In the genomic region with DNA sequence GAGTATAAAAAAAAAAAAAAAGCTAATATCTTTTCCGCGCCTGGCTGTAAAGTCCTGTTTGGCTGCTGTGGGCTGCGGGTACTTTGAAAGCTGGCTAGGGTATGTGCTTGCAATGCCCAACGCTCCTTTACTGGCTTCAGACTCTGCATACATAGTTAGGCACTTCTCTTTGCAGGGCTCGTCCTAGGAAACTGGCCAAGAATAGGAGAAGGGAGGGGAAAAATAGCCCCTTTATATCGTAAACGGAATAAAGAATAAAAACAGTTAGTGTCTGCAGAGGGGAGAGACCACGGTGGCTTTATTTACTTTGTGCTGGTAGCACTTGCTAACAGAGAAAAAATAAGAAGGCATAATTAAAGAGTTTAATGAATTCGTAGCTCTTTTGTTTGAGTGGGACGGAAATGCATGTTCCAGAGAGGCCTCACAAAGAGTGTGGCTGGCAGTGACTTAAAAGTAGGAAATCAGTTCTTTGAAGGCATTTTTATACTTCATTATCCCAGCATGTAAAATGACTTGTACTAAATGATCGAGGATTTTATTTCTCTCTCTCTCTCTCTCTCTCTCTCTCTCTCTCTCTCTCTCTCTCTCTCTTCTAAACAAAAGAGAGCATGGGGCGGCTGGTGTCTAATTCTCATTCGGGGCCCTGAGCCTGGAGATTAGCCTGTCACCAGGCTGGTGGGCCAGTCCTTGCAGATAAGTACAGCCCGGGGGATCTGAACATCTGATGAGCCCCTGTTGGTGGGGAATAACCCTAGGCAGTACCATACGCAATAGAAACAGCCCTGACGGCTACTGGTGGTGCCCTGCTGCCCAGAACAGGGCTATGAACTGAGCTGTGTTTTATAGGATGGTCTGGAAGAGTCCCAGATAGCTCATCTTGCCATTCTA, we compare ENCODE assay signal across 11 mouse cellular contexts.
A peak's percentile ranks its signal among the peaks of the same experiment; 100 is the strongest.
DNase-seq lines count a peak whose midpoint lies in the region; ATAC-seq lines count a peak whose summit lies in the region.
"Had no signal": no experiment of that assay in that cellular context is flagged by ENCODE, and none has a peak within 500 bp of the region (broad histone marks: within the 10 kb centered on the region; RNA-seq: fewer than 3 reads in every experiment).

No protein-coding gene starts in this region.

- ATAC-seq in embryonic facial prominence, embryonic 14.5 days (ENCODE audit: low read depth): no peak
- peak; percentile 81 for ATAC-seq in hindbrain, embryonic 16.5 days
- ATAC-seq in midbrain, embryonic 13.5 days: peak; percentile 75
- no peak for ATAC-seq in heart, embryonic 12.5 days (ENCODE audit: insufficient number of reproducible peaks, low FRiP score)
- ATAC-seq: liver, embryonic 12.5 days had no signal

- H3K4me1 ChIP-seq in embryonic facial prominence, embryonic 14.5 days (ENCODE audit: control insufficient read depth, insufficient read depth, low read length): peaks cover 12% of the 10 kb centered on the region; the same call in 1 of the 2 replicates
- H3K4me1 ChIP-seq in hindbrain, embryonic 16.5 days (ENCODE audit: control insufficient read depth, insufficient read depth, low read depth, low read length): peaks cover 12% of the 10 kb centered on the region
- H3K4me1 ChIP-seq in midbrain, embryonic 13.5 days (replicated peaks): peaks cover 57% of the 10 kb centered on the region
- H3K4me1 ChIP-seq in heart, embryonic 12.5 days (replicated peaks): no peaks in the 10 kb centered on the region
- H3K4me1 ChIP-seq: liver, embryonic 12.5 days had no signal

- H3K36me3 ChIP-seq in embryonic facial prominence, embryonic 14.5 days (ENCODE audit: control insufficient read depth, insufficient read depth, low read length): no peaks in the 10 kb centered on the region
- H3K36me3 ChIP-seq in hindbrain, embryonic 16.5 days (ENCODE audit: control insufficient read depth, insufficient read depth, low read length): no peaks in the 10 kb centered on the region
- H3K36me3 ChIP-seq in midbrain, embryonic 13.5 days: no peaks in the 10 kb centered on the region
- no peaks in the 10 kb centered on the region for H3K36me3 ChIP-seq in heart, embryonic 12.5 days
- H3K36me3 ChIP-seq: liver, embryonic 12.5 days had no signal

- H3K9ac ChIP-seq in embryonic facial prominence, embryonic 14.5 days (ENCODE audit: low read depth, low read length): no peak overlapping the region
- H3K9ac ChIP-seq in hindbrain, embryonic 16.5 days (ENCODE audit: low read depth, low read length): no peak overlapping the region; the same call in 1 of the 2 replicates
- H3K9ac ChIP-seq in midbrain, embryonic 13.5 days (replicated peaks): peak overlapping the region; percentile 10; the same call in 1 of the 2 replicates
- no peak overlapping the region for H3K9ac ChIP-seq in heart, embryonic 12.5 days
- H3K9ac ChIP-seq: liver, embryonic 12.5 days had no signal

- no peak overlapping the region for H3K4me3 ChIP-seq in embryonic facial prominence, embryonic 14.5 days (ENCODE audit: low read depth, low read length)
- H3K4me3 ChIP-seq in hindbrain, embryonic 16.5 days (ENCODE audit: low read length): no peak overlapping the region
- no peak overlapping the region for H3K4me3 ChIP-seq in midbrain, embryonic 13.5 days (replicated peaks)
- no peak overlapping the region for H3K4me3 ChIP-seq in heart, embryonic 12.5 days
- H3K4me3 ChIP-seq: liver, embryonic 12.5 days had no signal

- peak; percentile 4 to 37 for DNase-seq in layer of hippocampus, adult 18-20 months (ENCODE audit: low spot score in 2 of 2)
- DNase-seq in layer of hippocampus, adult 9-10 months (ENCODE audit: low spot score): no peak
- DNase-seq in embryonic facial prominence, embryonic 14.5 days (ENCODE audit: low spot score): peak; percentile 72
- DNase-seq in spleen, postnatal 10 days (ENCODE audit: low spot score in 2 of 2): no peak
- no peak for DNase-seq in B cell, adult 2 months
- DNase-seq: cerebellum, adult 8-10 months; gastrocnemius, postnatal 36 days had no signal

- 40% methylated on average over 16 of the region's 16 CpGs for WGBS in embryonic facial prominence, embryonic 14.5 days
- 22% methylated on average over 16 of the region's 16 CpGs for WGBS in hindbrain, embryonic 16.5 days
- WGBS in midbrain, embryonic 13.5 days: 10% methylated on average over 16 of the region's 16 CpGs
- 64% methylated on average over 16 of the region's 16 CpGs for WGBS in heart, embryonic 12.5 days

- peak overlapping the region; percentile 19; the same call in 1 of the 2 replicates for H3K4me2 ChIP-seq in embryonic facial prominence, embryonic 14.5 days (ENCODE audit: low read depth, low read length)
- peak overlapping the region; percentile 35 for H3K4me2 ChIP-seq in hindbrain, embryonic 16.5 days (ENCODE audit: low read length)
- H3K4me2 ChIP-seq in midbrain, embryonic 13.5 days (replicated peaks): peak overlapping the region; percentile 40
- no peak overlapping the region for H3K4me2 ChIP-seq in heart, embryonic 12.5 days
- H3K4me2 ChIP-seq: liver, embryonic 12.5 days had no signal

- no peak overlapping the region for H3K27ac ChIP-seq in embryonic facial prominence, embryonic 14.5 days (replicated peaks; ENCODE audit: low read depth, low read length)
- H3K27ac ChIP-seq in hindbrain, embryonic 16.5 days (ENCODE audit: low read depth, low read length): peak overlapping the region; percentile 35
- H3K27ac ChIP-seq in midbrain, embryonic 13.5 days: peak overlapping the region; percentile 78
- H3K27ac ChIP-seq in heart, embryonic 12.5 days (ENCODE audit: poor library complexity, severe bottlenecking): no peak overlapping the region
- H3K27ac ChIP-seq: liver, embryonic 12.5 days had no signal

- no peaks in the 10 kb centered on the region for H3K9me3 ChIP-seq in embryonic facial prominence, embryonic 14.5 days (ENCODE audit: control insufficient read depth, low read length)
- H3K9me3 ChIP-seq in hindbrain, embryonic 16.5 days (ENCODE audit: control insufficient read depth, low read length): no peaks in the 10 kb centered on the region
- H3K9me3 ChIP-seq in midbrain, embryonic 13.5 days: no peaks in the 10 kb centered on the region
- H3K9me3 ChIP-seq in heart, embryonic 12.5 days (replicated peaks): no peaks in the 10 kb centered on the region
- H3K9me3 ChIP-seq: liver, embryonic 12.5 days had no signal

- H3K27me3 ChIP-seq in embryonic facial prominence, embryonic 14.5 days (replicated peaks; ENCODE audit: control insufficient read depth, insufficient read depth, low read length): no peaks in the 10 kb centered on the region
- no peaks in the 10 kb centered on the region; the same call in none of the 2 replicates for H3K27me3 ChIP-seq in hindbrain, embryonic 16.5 days (replicated peaks; ENCODE audit: control insufficient read depth, insufficient read depth, low read length)
- no peaks in the 10 kb centered on the region for H3K27me3 ChIP-seq in midbrain, embryonic 13.5 days
- no peaks in the 10 kb centered on the region for H3K27me3 ChIP-seq in heart, embryonic 12.5 days (replicated peaks)
- H3K27me3 ChIP-seq: liver, embryonic 12.5 days had no signal

Comparison
In these comparisons a context has a peak if more than half of its experiments do, and no peak if none do; other contexts are left out.
1. DNase-seq: peak in layer of hippocampus, adult 18-20 months (2 of 2) and embryonic facial prominence, embryonic 14.5 days (single experiment); none in layer of hippocampus, adult 9-10 months (single experiment), spleen, postnatal 10 days (0 of 2) and B cell, adult 2 months (0 of 2).
2. ATAC-seq: peak in hindbrain, embryonic 16.5 days (single experiment) and midbrain, embryonic 13.5 days (single experiment); none in embryonic facial prominence, embryonic 14.5 days (single experiment) and heart, embryonic 12.5 days (single experiment).
3. H3K27ac ChIP-seq: peak in hindbrain, embryonic 16.5 days (single experiment) and midbrain, embryonic 13.5 days (single experiment); none in embryonic facial prominence, embryonic 14.5 days (single experiment) and heart, embryonic 12.5 days (single experiment).